Mouse (Mus musculus) cerebellum, adult 2 months (tissue): ENCODE data around the gene Mtcl1. TPM values are rescaled to one million over a fixed set of nuclear protein-coding genes. Genes with fewer than 3 reads are reported as not detected.

Experiments
- DNase-seq, 2 experiments: peaks; one replicate each; pipeline ENCODE4 v3.0.0; 2021
- H3K27ac ChIP-seq: fragments of 200-500 bp; 2 replicates; pipeline ENCODE4 v1.5.1; 2012; ENCODE audit warnings: low read length, control low read depth, inconsistent platforms; ENCODE audit not compliant: insufficient read depth
- H3K27me3 ChIP-seq: fragments of 200-500 bp; 2 replicates; pipeline ENCODE4 v1.6.1; 2012; ENCODE audit warnings: inconsistent platforms, mild to moderate bottlenecking, low read length, moderate library complexity; ENCODE audit not compliant: control insufficient read depth, insufficient read depth
- H3K4me1 ChIP-seq: fragments of 200-500 bp; 2 replicates; pipeline ENCODE4 v1.6.1; 2011; ENCODE audit warnings: low read length; ENCODE audit not compliant: control insufficient read depth, insufficient read depth
- H3K4me3 ChIP-seq: fragments of 200-500 bp; replicated peaks from 2 replicates; pipeline ENCODE3; 2011; ENCODE audit warnings: mild to moderate bottlenecking, low read depth, low read length, control low read depth; ENCODE audit not compliant: insufficient read depth
- CTCF ChIP-seq: fragments of 200-500 bp; IDR thresholded peaks from 2 replicates; pipeline ENCODE4 v1.5.1; 2011; ENCODE audit warnings: low read depth, mild to moderate bottlenecking, control low read depth, low read length, moderate library complexity, borderline replicate concordance; ENCODE audit not compliant: insufficient read depth
- POLR2A ChIP-seq: fragments of 200-500 bp; IDR thresholded peaks from 2 replicates; pipeline ENCODE4 v1.6.1; 2011; ENCODE audit warnings: low read length, control low read depth, borderline replicate concordance; ENCODE audit not compliant: insufficient read depth
- WGBS: fragments of 180-500 bp; shearing (Covaris S2); methylation state at CpG from one replicate; pipeline ENCODE4 v1.1.7; 2018; 5-methylcytosine and 5-hydroxymethylcytosine counted together
- polyA plus RNA-seq: library from polyadenylated mRNA; depleted of rRNA; stranded (reverse); fragments of >200 nt; gene quantifications from 2 replicates; pipeline ENCODE4 v1.2.3, GENCODE M21; 2012

The Mtcl1 gene
- polyA plus RNA-seq, 1 experiment, result 106 TPM

GRCm38 (mm10) chr17:66335568-66335967 lies 114.0 kb downstream of the Mtcl1 start:
- H3K27me3 ChIP-seq, result no peaks in the 10 kb centered on the region
- DNase-seq, result peak; percentile 49 to 55
- WGBS, result 33% methylated on average over 10 of the region's 10 CpGs
- H3K27ac ChIP-seq, result no peak overlapping the region; the same call in 1 of the 2 replicates
- H3K4me1 ChIP-seq, result peaks cover 32% of the 10 kb centered on the region
- no peak overlapping the region for H3K4me3 ChIP-seq
- TF ChIP-seq CTCF, result no peak
- no peak for TF ChIP-seq POLR2A

- H3K4me3 ChIP-seq, result no peak overlapping the region
- H3K27ac ChIP-seq, result no peak overlapping the region
- WGBS, result 25% methylated on average over 4 of the region's 4 CpGs
- no peaks in the 10 kb centered on the region for H3K27me3 ChIP-seq
- no peak for DNase-seq
- peaks cover 26% of the 10 kb centered on the region for H3K4me1 ChIP-seq
- no peak for TF ChIP-seq CTCF
- no peak for TF ChIP-seq POLR2A
Observed at GRCm38 (mm10) chr17:66334894-66335293, 114.7 kb downstream of the Mtcl1 start.

GRCm38 (mm10) chr17:66331207-66331606 lies 118.3 kb downstream of the Mtcl1 start:
- Histone ChIP-seq H3K4me1 (peaks cover 22% of the 10 kb centered on the region), H3K4me3 (no peak overlapping the region), H3K27me3 (no peaks in the 10 kb centered on the region), H3K27ac (no peak overlapping the region)
- no peak for TF ChIP-seq POLR2A
- 23% methylated on average over 6 of the region's 6 CpGs for WGBS
- DNase-seq, result no peak

- no peak overlapping the region for H3K4me3 ChIP-seq
- DNase-seq, result peak in 1 of 2 experiments; percentile 39
- no peaks in the 10 kb centered on the region for H3K27me3 ChIP-seq
- peaks cover 35% of the 10 kb centered on the region for H3K4me1 ChIP-seq
- peak overlapping the region; percentile 90 for H3K27ac ChIP-seq
- TF ChIP-seq POLR2A, result no peak
- TF ChIP-seq CTCF, result peak; percentile 46; the same call in 1 of the 2 replicates
- 89% methylated on average over 5 of the region's 5 CpGs for WGBS
Observed at GRCm38 (mm10) chr17:66326552-66327045, 123.0 kb downstream of the Mtcl1 start.

GRCm38 (mm10) chr17:66326204-66326545 lies 123.4 kb downstream of the Mtcl1 start:
- H3K27me3 ChIP-seq, result no peaks in the 10 kb centered on the region
- no peak overlapping the region for H3K4me3 ChIP-seq
- H3K27ac ChIP-seq, result peak overlapping the region; percentile 90
- peaks cover 31% of the 10 kb centered on the region for H3K4me1 ChIP-seq
- TF ChIP-seq CTCF (no peak), POLR2A (no peak)
- peak in 1 of 2 experiments; percentile 46 for DNase-seq
- WGBS, result 13% methylated on average over 4 of the region's 4 CpGs

GRCm38 (mm10) chr17:66325440-66326203 lies 123.9 kb downstream of the Mtcl1 start:
- 0 out of 2 replicates have a peak, but pooled peaks have one; percentile 28 for TF ChIP-seq POLR2A
- TF ChIP-seq CTCF, result no peak
- WGBS, result 2% methylated on average over 14 of the region's 14 CpGs
- Histone ChIP-seq H3K4me3 (peak overlapping the region; percentile 4), H3K4me1 (peaks cover 34% of the 10 kb centered on the region), H3K27ac (peak overlapping the region; percentile 90), H3K27me3 (no peaks in the 10 kb centered on the region)
- DNase-seq, result peak; percentile 83 to 90

- peak overlapping the region; percentile 90 for H3K27ac ChIP-seq
- no peak overlapping the region for H3K4me3 ChIP-seq
- 20% methylated on average over 3 of the region's 3 CpGs for WGBS
- H3K4me1 ChIP-seq, result peaks cover 40% of the 10 kb centered on the region
- TF ChIP-seq POLR2A (no peak), CTCF (no peak)
- no peaks in the 10 kb centered on the region for H3K27me3 ChIP-seq
- DNase-seq, result peak in 1 of 2 experiments; percentile 49
Observed at GRCm38 (mm10) chr17:66324836-66325235, 124.7 kb downstream of the Mtcl1 start.

GRCm38 (mm10) chr17:66322646-66323255 lies 126.8 kb downstream of the Mtcl1 start:
- Histone ChIP-seq H3K27ac (no peak overlapping the region), H3K4me3 (no peak overlapping the region), H3K4me1 (peaks cover 40% of the 10 kb centered on the region), H3K27me3 (no peaks in the 10 kb centered on the region)
- WGBS, result 78% methylated on average over 15 of the region's 15 CpGs
- DNase-seq, result no peak
- TF ChIP-seq CTCF, result no peak
- TF ChIP-seq POLR2A, result no peak
